Mouse (Mus musculus): ENCODE measurements at regions not wholly inside any gene's neighbourhood (a gene's known extent, or its start where the extent isn't known, plus 50 kb on each side); places are given as distances from the start of the nearest gene placed in this dataset.

- DNase-seq (ENCODE audit: extremely low spot score) = no peak
Measured at GRCm38 (mm10) chr10:43712657-43713056, 134.6 kb downstream of the Cd24a start.

GRCm38 (mm10) chr10:43718768-43719167 lies 140.7 kb downstream of the Cd24a start:
- DNase-seq (ENCODE audit: extremely low spot score) = peak; percentile 29

DNA sequence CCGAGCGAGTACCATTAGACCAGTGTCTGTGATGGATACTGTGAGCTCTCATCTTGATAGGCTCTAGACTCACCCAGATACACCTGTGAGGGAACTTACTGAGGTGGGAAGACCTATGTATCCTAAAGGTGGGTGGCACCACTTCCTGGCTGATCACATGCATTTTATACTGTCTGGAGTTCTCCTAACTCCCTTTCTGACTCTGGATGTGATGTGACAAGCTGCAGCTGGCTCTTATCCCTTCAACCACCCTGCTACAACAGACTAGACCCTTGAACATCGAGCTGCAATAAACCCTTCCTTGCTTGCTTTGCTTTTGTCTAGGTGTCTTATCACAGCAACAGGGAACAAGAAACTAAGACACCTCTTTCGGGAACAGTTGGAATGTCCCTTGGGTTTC lies 143.3 kb downstream of the Cd24a start:
- no peak for DNase-seq (ENCODE audit: extremely low spot score)

DNA sequence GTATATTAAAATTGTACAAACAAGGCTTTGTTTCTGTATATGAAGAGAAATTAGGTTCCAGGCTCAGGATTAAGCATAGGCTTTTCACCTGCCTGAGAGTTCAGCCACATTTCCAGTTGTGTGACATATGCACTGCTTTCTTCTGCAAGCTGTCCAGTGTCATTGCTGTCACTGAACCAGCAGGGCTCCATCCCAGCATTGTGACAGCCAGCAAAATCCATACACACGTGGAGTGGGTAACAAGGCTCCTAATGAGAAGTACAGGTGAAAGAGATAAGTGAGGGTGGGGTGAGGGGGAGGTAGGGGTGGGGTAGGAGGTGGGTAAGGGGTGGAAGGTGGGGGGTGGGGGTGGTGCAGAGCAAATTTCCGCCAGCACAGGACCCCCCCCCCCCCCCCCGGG lies 144.1 kb downstream of the Cd24a start:
- no peak for DNase-seq (ENCODE audit: extremely low spot score)

- peak; percentile 66 for DNase-seq (ENCODE audit: extremely low spot score)
Measured at GRCm38 (mm10) chr10:43722711-43723614, 144.9 kb downstream of the Cd24a start.

GRCm38 (mm10) chr10:43723615-43723937 lies 145.5 kb downstream of the Cd24a start:
- no peak for DNase-seq (ENCODE audit: extremely low spot score)

- DNase-seq (ENCODE audit: extremely low spot score) = no peak
Measured at GRCm38 (mm10) chr10:43727746-43728145, 149.7 kb downstream of the Cd24a start.

DNA sequence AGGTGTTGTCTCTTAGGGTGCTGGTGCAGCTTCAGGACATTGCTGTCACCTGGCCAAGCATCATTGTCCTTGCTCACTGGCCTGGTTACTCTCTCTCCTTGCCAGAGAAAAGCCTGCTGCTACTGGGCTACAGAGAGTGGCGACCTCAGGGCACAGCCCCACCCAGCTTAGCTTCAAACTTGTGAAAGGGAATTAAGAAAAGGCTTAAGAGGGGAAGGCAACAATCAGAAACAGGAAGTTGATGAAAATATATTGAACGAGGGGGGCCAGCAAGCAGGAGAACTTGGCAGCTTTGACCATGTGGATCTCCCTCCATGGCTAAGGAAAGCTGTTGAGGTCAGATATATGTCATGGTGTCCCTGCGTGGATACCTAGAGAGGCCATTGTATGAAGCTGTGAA lies 151.1 kb downstream of the Cd24a start:
- no peak for DNase-seq (ENCODE audit: extremely low spot score)

- DNase-seq (ENCODE audit: extremely low spot score) = no peak
Measured at GRCm38 (mm10) chr10:43733618-43734415, 155.7 kb downstream of the Cd24a start.

- no peak for DNase-seq (ENCODE audit: extremely low spot score)
Measured at GRCm38 (mm10) chr10:43739181-43739580, 161.1 kb downstream of the Cd24a start.

DNA sequence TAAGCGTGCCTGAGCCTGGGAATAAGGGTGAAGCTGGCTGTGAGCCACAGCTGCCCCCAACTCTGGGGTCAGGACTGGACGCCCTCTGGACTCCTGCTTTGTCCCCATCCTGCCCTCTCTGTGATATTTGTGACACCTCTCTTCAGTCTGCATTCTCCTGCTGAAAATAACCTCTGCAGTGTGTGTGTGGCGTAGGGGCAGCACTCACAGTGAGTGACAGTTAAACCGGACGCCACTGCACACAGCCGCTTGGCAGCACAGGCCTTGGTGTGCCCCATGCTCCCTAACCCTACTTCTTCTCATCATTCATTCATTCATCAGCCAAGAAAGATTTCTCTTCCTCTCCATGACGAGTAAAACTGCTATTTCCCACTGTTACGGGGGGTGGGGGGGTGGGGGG lies 161.6 kb downstream of the Cd24a start:
- peak; percentile 7 for DNase-seq (ENCODE audit: extremely low spot score)

- DNase-seq (ENCODE audit: extremely low spot score) = peak; percentile 49
Measured at GRCm38 (mm10) chr10:43740204-43740865, 161.2 kb downstream of the Qrsl1 start.

GRCm38 (mm10) chr10:43741361-43742084 lies 160.0 kb downstream of the Qrsl1 start:
- DNase-seq (ENCODE audit: extremely low spot score) = peak; percentile 39

- DNase-seq (ENCODE audit: extremely low spot score) = peak; percentile 70
Measured at GRCm38 (mm10) chr10:43742085-43743054, 159.2 kb downstream of the Qrsl1 start.

DNA sequence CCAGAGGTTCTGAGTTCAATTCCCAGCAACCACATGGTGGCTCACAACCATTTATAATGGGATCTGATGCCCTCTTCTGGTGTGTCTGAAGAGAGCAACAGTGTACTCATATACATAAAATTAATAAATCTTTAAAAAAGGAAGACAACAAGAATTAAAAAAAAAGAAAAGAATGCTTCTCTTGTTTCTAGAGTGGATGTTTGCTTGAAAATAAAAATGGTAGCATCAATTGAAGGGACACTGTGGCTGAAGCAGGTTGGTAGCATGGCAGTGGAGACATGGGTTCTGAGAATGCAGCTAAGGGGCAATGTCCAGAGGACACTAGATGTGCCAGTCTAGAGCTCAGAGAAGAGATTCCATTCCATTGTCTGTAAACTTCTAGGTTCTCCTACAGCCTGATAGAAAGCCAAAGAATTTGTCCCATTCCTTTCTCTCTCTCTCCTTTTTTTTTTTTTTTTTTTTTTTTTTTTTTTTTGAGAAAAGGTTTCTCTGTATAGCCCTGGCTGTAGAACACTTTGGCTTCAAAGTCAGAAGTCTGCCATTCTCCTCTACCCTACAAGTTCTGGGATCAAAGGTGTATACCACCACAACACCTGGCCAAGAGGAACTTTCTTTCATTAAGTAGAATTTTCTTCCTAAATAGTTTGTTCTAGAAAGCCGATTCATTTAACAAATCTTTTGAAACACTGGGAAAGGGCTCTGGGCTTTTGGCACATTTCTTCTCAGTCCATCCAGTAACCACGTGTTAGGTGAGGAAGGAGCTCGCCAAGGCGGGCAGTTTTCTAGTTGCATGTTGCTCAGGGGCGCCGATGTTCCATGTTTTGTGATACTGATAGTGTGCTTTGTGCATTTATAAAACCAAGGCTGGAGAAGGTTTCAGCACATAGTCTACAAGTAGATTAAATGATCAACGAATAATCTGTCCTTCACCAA lies 158.1 kb downstream of the Qrsl1 start:
- no peak for DNase-seq (ENCODE audit: extremely low spot score)

DNA sequence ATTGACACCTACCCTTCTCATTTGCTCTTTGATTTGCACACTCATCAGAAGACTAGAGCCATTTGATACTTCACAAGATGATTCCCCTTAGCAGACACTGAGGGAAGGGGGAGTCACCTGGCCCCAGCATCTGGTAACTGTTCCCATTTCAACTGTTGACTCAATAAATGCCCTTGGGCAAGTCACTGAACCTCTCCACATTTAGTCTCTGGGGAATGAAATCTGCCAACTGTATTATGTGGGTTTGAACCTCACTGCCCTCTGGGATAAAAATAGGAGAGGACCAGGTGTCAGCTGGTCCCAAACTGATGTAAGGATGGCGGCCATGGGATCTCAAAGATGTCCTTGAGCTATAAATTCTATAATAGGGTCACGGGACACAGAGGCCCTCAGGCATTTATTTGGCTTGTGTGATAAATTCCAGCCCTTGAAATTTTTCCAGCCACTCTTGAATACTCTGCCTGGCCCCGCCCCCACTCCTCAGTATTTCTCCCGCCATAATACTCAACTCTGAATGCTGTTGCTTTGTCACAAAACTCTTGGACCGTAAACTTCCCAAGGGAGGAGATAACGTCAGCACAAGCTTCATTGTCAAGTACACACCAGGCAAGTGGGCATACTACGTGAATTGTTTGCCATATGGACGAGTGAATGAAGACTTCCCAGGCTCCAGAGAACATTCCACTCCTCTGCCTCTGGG lies 155.5 kb downstream of the Qrsl1 start:
- DNase-seq (ENCODE audit: extremely low spot score) = no peak

- no peak for DNase-seq (ENCODE audit: extremely low spot score)
Measured at GRCm38 (mm10) chr10:43746631-43747001, 154.9 kb downstream of the Qrsl1 start.

- DNase-seq (ENCODE audit: extremely low spot score) = no peak
Measured at GRCm38 (mm10) chr10:43747541-43747940, 154.0 kb downstream of the Qrsl1 start.

GRCm38 (mm10) chr10:43748300-43748699 lies 153.2 kb downstream of the Qrsl1 start:
- no peak for DNase-seq (ENCODE audit: extremely low spot score)

Measured in embryo, embryonic 9.5 days (tissue).